Mouse (Mus musculus) heart, embryonic 15.5 days (tissue): ENCODE results near the gene Arhgap35. TPM values are rescaled to one million over a fixed set of nuclear protein-coding genes. Genes with fewer than 3 reads are reported as not detected.
A peak's percentile ranks its signal among the peaks of the same experiment; 100 is the strongest.

Experiments
- ATAC-seq: fragments of 200-750 bp; cut with Nextera tagmentation; replicated peaks from 2 replicates; pipeline ENCODE4 v1.8.0; 2017; ENCODE audit warnings: low read depth, moderate TSS enrichment; ENCODE audit not compliant: insufficient number of reproducible peaks, insufficient read depth, low FRiP score
- H3K27ac ChIP-seq: fragments of 300-500 bp; sonication (generic); 2 replicates; pipeline ENCODE4 v1.5.1; 2015; ENCODE audit warnings: mild to moderate bottlenecking, inconsistent platforms
- H3K27me3 ChIP-seq: fragments of 300-500 bp; sonication (generic); 2 replicates; pipeline ENCODE4 v1.6.1; 2015; ENCODE audit warnings: inconsistent platforms
- H3K36me3 ChIP-seq: fragments of 300-500 bp; sonication (generic); 2 replicates; pipeline ENCODE4 v1.6.1; 2015; ENCODE audit warnings: mild to moderate bottlenecking, inconsistent platforms
- H3K4me1 ChIP-seq: fragments of 300-500 bp; sonication (generic); replicated peaks from 2 replicates; pipeline ENCODE4 v1.6.1; 2015; ENCODE audit warnings: inconsistent platforms
- H3K4me2 ChIP-seq: fragments of 300-500 bp; sonication (generic); 2 replicates; pipeline ENCODE4 v1.6.1; 2015; ENCODE audit warnings: inconsistent platforms, mild to moderate bottlenecking, moderate library complexity
- H3K4me3 ChIP-seq: fragments of 300-500 bp; sonication (generic); 2 replicates; pipeline ENCODE4 v1.5.1; 2015; ENCODE audit warnings: mild to moderate bottlenecking, inconsistent platforms
- H3K9ac ChIP-seq: fragments of 300-500 bp; sonication (generic); 2 replicates; pipeline ENCODE4 v1.6.1; 2015; ENCODE audit warnings: mild to moderate bottlenecking, inconsistent platforms
- H3K9me3 ChIP-seq: fragments of 300-500 bp; sonication (generic); replicated peaks from 2 replicates; pipeline ENCODE4 v1.6.1; 2016; ENCODE audit warnings: inconsistent platforms
- WGBS: fragments of 180-500 bp; shearing (Covaris S2); methylation state at CpG from one replicate; pipeline ENCODE4 v1.1.7; 2015; ENCODE audit warnings: mixed read lengths; 5-methylcytosine and 5-hydroxymethylcytosine counted together
- polyA plus RNA-seq: library from polyadenylated mRNA; unstranded; fragments of >200 nt; fragmentation: Nextera tagmentation; extraction: Ambion mirVana; gene quantifications from 2 replicates; pipeline ENCODE4 v1.2.1, GENCODE M21; 2015

The Arhgap35 gene
- polyA plus RNA-seq, 1 experiment from 2014 or later = 12.6 TPM

- Histone ChIP-seq H3K4me3 (no peak overlapping the region), H3K4me2 (no peak overlapping the region), H3K9ac (no peak overlapping the region), H3K27ac (no peak overlapping the region), H3K4me1 (peaks cover 49% of the 10 kb centered on the region), H3K9me3 (no peaks in the 10 kb centered on the region), H3K27me3 (no peaks in the 10 kb centered on the region), H3K36me3 (peaks cover 18% of the 10 kb centered on the region)
- no peak for ATAC-seq
- 75% methylated on average over 9 of the region's 9 CpGs for WGBS
Observed at GRCm38 (mm10) chr7:16557783-16558538, 56.8 kb downstream of the Arhgap35 start.

DNA sequence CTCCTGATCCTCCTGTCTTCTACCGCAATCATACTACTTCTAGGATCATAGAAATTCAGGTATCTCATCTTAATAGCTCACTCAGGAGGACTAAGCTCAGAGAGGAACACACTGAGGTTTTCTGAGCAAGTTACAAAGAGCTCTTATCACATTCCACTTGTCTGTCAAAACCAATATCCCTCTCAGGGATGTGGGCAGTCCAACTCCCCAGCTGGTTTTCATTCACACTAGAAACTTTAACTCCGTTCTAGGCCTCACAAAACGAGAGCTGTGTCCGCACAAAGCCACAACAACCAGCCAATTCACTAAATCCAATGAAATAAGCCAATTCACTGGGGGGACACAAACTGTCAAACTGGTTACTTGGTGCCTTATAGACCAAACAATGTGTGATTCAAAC, 57.5 kb downstream of the Arhgap35 start:
- no peak for ATAC-seq
- peaks cover 49% of the 10 kb centered on the region for H3K4me1 ChIP-seq
- peaks cover 10% of the 10 kb centered on the region for H3K36me3 ChIP-seq
- peak overlapping the region; percentile 23; the same call in 1 of the 2 replicates for H3K27ac ChIP-seq
- no peak overlapping the region for H3K9ac ChIP-seq
- no peaks in the 10 kb centered on the region for H3K27me3 ChIP-seq
- H3K9me3 ChIP-seq = no peaks in the 10 kb centered on the region
- no peak overlapping the region for H3K4me2 ChIP-seq
- H3K4me3 ChIP-seq = no peak overlapping the region
- 39% methylated on average over 4 of the region's 4 CpGs for whole genome bisulfite sequencing

DNA sequence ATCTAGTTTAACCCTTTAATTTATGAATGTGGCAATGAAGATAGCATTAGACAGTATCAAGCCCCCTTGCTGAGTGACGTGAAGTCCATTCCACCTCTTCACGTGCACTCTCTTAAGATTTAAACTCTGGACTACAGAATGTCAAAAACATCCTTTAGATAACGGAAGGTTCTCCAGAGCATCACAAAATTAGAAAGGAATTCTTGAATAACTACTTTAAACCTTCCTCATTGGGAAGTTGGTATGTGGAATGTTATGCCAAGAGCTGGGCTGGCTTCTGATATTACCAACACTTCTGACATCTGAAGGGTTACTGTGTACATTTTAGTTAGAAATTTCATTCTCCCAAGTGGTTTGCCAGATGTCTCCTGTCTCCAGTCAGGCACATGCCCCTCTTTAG, 60.6 kb downstream of the Arhgap35 start:
- Histone ChIP-seq H3K9ac (no peak overlapping the region), H3K4me2 (no peak overlapping the region), H3K27ac (no peak overlapping the region), H3K9me3 (no peaks in the 10 kb centered on the region), H3K4me3 (no peak overlapping the region), H3K4me1 (peaks cover 46% of the 10 kb centered on the region), H3K36me3 (no peaks in the 10 kb centered on the region), H3K27me3 (no peaks in the 10 kb centered on the region)
- 45% methylated on average over 3 of the region's 3 CpGs for WGBS
- no peak for ATAC-seq

DNA sequence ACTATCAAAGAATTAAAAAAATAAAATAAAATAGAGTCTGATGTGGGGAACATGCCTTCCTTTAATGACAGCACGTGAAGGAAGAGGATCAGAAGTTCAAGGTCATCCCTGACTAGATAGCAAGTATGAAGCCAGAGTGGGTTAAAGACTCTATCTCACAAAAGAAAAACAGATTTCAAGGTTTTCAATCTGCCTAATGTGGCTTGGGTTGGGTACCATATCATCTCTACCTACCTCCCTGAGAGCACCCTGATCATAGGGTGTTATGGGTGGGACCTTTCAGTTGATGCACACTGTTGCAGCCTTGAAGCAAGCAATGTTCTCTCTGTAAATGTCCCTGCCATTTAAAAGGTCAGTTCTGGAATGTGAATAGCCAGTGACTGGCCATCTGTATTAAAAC, 63.2 kb downstream of the Arhgap35 start:
- WGBS = 76% methylated on average over 1 of the region's 1 CpGs
- no peaks in the 10 kb centered on the region for H3K9me3 ChIP-seq
- no peak overlapping the region for H3K4me3 ChIP-seq
- ATAC-seq = no peak
- peaks cover 12% of the 10 kb centered on the region; the same call in 1 of the 2 replicates for H3K36me3 ChIP-seq
- H3K4me2 ChIP-seq = no peak overlapping the region
- no peak overlapping the region for H3K27ac ChIP-seq
- H3K4me1 ChIP-seq = peaks cover 24% of the 10 kb centered on the region
- H3K9ac ChIP-seq = no peak overlapping the region
- no peaks in the 10 kb centered on the region for H3K27me3 ChIP-seq

- Histone ChIP-seq H3K4me2 (no peak overlapping the region), H3K9ac (no peak overlapping the region), H3K4me3 (no peak overlapping the region), H3K9me3 (no peaks in the 10 kb centered on the region), H3K36me3 (peaks cover 21% of the 10 kb centered on the region; the same call in 1 of the 2 replicates), H3K27me3 (no peaks in the 10 kb centered on the region), H3K27ac (no peak overlapping the region), H3K4me1 (peaks cover 5% of the 10 kb centered on the region)
- ATAC-seq = no peak
- 74% methylated on average over 1 of the region's 1 CpGs for WGBS
Observed at GRCm38 (mm10) chr7:16549299-16549698, 65.5 kb downstream of the Arhgap35 start.

GRCm38 (mm10) chr7:16544770-16545169, 70.0 kb downstream of the Arhgap35 start:
- H3K4me3 ChIP-seq = no peak overlapping the region
- H3K9me3 ChIP-seq = no peaks in the 10 kb centered on the region
- WGBS = 76% methylated on average over 8 of the region's 8 CpGs
- no peak overlapping the region for H3K27ac ChIP-seq
- no peaks in the 10 kb centered on the region for H3K4me1 ChIP-seq
- ATAC-seq = no peak
- no peaks in the 10 kb centered on the region for H3K27me3 ChIP-seq
- no peak overlapping the region for H3K9ac ChIP-seq
- peaks cover 38% of the 10 kb centered on the region for H3K36me3 ChIP-seq
- H3K4me2 ChIP-seq = no peak overlapping the region

GRCm38 (mm10) chr7:16537220-16537903, 77.4 kb downstream of the Arhgap35 start:
- Histone ChIP-seq H3K4me1 (0 out of 2 replicates have a peak, but pooled peaks cover 5% of the 10 kb centered on the region), H3K9me3 (no peaks in the 10 kb centered on the region), H3K36me3 (peaks cover 29% of the 10 kb centered on the region), H3K27me3 (no peaks in the 10 kb centered on the region), H3K27ac (no peak overlapping the region), H3K4me2 (no peak overlapping the region), H3K9ac (no peak overlapping the region), H3K4me3 (no peak overlapping the region)
- WGBS = 70% methylated on average over 5 of the region's 5 CpGs
- ATAC-seq = no peak

- Histone ChIP-seq H3K36me3 (no peaks in the 10 kb centered on the region), H3K4me1 (peaks cover 40% of the 10 kb centered on the region), H3K27ac (peak overlapping the region; percentile 78), H3K4me3 (no peak overlapping the region), H3K4me2 (no peak overlapping the region), H3K27me3 (no peaks in the 10 kb centered on the region), H3K9ac (no peak overlapping the region), H3K9me3 (no peaks in the 10 kb centered on the region)
- WGBS = 78% methylated on average over 2 of the region's 2 CpGs
- no peak for ATAC-seq
Observed at GRCm38 (mm10) chr7:16525995-16526394, 88.8 kb downstream of the Arhgap35 start.

- Histone ChIP-seq H3K27ac (peak overlapping the region; percentile 78), H3K9ac (no peak overlapping the region), H3K27me3 (no peaks in the 10 kb centered on the region), H3K36me3 (no peaks in the 10 kb centered on the region), H3K4me3 (no peak overlapping the region), H3K9me3 (no peaks in the 10 kb centered on the region), H3K4me1 (peaks cover 41% of the 10 kb centered on the region), H3K4me2 (no peak overlapping the region)
- WGBS = 24% methylated on average over 3 of the region's 3 CpGs
- peak; percentile 72; the same call in 1 of the 2 replicates for ATAC-seq
Observed at GRCm38 (mm10) chr7:16525448-16525847, 89.3 kb downstream of the Arhgap35 start.

GRCm38 (mm10) chr7:16524308-16524707, 90.5 kb downstream of the Arhgap35 start:
- 35% methylated on average over 2 of the region's 2 CpGs for WGBS
- peak; percentile 68 for ATAC-seq
- H3K4me1 ChIP-seq = peaks cover 47% of the 10 kb centered on the region
- no peaks in the 10 kb centered on the region for H3K36me3 ChIP-seq
- H3K9ac ChIP-seq = no peak overlapping the region
- H3K27ac ChIP-seq = peak overlapping the region; percentile 78
- no peaks in the 10 kb centered on the region for H3K27me3 ChIP-seq
- no peak overlapping the region for H3K4me3 ChIP-seq
- H3K9me3 ChIP-seq = no peaks in the 10 kb centered on the region
- H3K4me2 ChIP-seq = no peak overlapping the region

DNA sequence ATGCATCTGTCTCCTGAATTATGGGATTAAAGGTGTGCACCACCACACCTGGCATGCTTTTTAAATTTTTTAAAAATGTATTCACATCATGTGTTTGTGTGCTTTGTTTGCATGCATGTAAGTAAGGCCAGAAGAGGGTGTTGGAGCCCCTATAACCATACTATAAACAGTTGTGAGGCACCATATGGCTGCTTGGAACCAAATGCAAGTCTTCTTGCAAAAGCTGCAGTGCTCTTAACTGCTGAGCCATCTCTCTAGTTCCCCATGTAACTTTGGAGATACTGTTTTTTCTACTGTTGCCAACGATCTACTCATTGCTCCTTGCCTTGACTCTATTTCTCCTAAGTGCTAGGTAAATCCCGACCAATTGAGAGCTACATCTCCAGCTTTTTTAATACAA, 95.5 kb downstream of the Arhgap35 start:
- Histone ChIP-seq H3K9ac (no peak overlapping the region), H3K9me3 (no peaks in the 10 kb centered on the region), H3K27ac (no peak overlapping the region), H3K27me3 (no peaks in the 10 kb centered on the region), H3K36me3 (peaks cover 6% of the 10 kb centered on the region), H3K4me2 (no peak overlapping the region), H3K4me1 (peaks cover 33% of the 10 kb centered on the region), H3K4me3 (no peak overlapping the region)
- no peak for ATAC-seq
- WGBS = 90% methylated on average over 2 of the region's 2 CpGs
